Mouse (Mus musculus) neural tube, embryonic 11.5 days (tissue): Measurements from ENCODE around the gene Flnc. TPM values are rescaled to one million over a fixed set of nuclear protein-coding genes. Genes with fewer than 3 reads are reported as not detected.

Experiments used
- ATAC-seq: fragments of 200-750 bp; cut with Nextera tagmentation; 2 replicates; pipeline ENCODE4 v1.8.0; 2017; ENCODE audit warnings: moderate number of reproducible peaks, mild to moderate bottlenecking, moderate TSS enrichment, moderate library complexity; ENCODE audit not compliant: insufficient read depth, low FRiP score, low TSS enrichment
- DNase-seq: peaks from one replicate; pipeline ENCODE4 v3.0.0-alpha.2; 2015; ENCODE audit warnings: low spot score
- H3K27ac ChIP-seq: fragments of 300-500 bp; sonication (generic); 2 replicates; pipeline ENCODE4 v1.5.1; 2014; ENCODE audit warnings: low read depth, mild to moderate bottlenecking, low read length
- H3K27me3 ChIP-seq: fragments of 300-500 bp; sonication (generic); 2 replicates; pipeline ENCODE4 v1.6.1; 2014; ENCODE audit warnings: mild to moderate bottlenecking, low read length, mixed read lengths; ENCODE audit not compliant: control insufficient read depth, insufficient read depth
- H3K36me3 ChIP-seq: fragments of 300-500 bp; sonication (generic); 2 replicates; pipeline ENCODE4 v1.6.1; 2014; ENCODE audit warnings: mild to moderate bottlenecking, low read length, moderate library complexity, mixed read lengths; ENCODE audit not compliant: control insufficient read depth, insufficient read depth
- H3K4me1 ChIP-seq: fragments of 300-500 bp; sonication (generic); 2 replicates; pipeline ENCODE4 v1.6.1; 2014; ENCODE audit warnings: low read length, mixed read lengths; ENCODE audit not compliant: control insufficient read depth, insufficient read depth
- H3K4me2 ChIP-seq: fragments of 300-500 bp; sonication (generic); 2 replicates; pipeline ENCODE4 v1.6.1; 2014; ENCODE audit warnings: low read depth, mild to moderate bottlenecking, moderate library complexity
- H3K4me3 ChIP-seq: fragments of 300-500 bp; sonication (generic); 2 replicates; pipeline ENCODE4 v1.5.1; 2014; ENCODE audit warnings: low read depth, low read length
- H3K9ac ChIP-seq: fragments of 300-500 bp; sonication (generic); 2 replicates; pipeline ENCODE4 v1.6.1; 2014; ENCODE audit warnings: mild to moderate bottlenecking, low read length
- H3K9me3 ChIP-seq: fragments of 300-500 bp; sonication (generic); 2 replicates; pipeline ENCODE4 v1.6.1; 2016; ENCODE audit warnings: low read length; ENCODE audit not compliant: control insufficient read depth
- WGBS: fragments of 180-500 bp; shearing (Covaris S2); extraction: QIAGEN DNeasy Blood & Tissue Kit; methylation state at CpG from one replicate; pipeline ENCODE4 v1.1.7; 2014; 5-methylcytosine and 5-hydroxymethylcytosine counted together
- polyA plus RNA-seq: library from polyadenylated mRNA; unstranded; fragments of >200 nt; fragmentation: Nextera tagmentation; extraction: Ambion mirVana; gene quantifications from 2 replicates; pipeline ENCODE4 v1.2.1, GENCODE M21; 2014

Flnc gene
- polyA plus RNA-seq, 1 experiment from 2014 or later = 4.6 TPM

- ATAC-seq (peak; percentile 15; the same call in 1 of the 2 replicates), DNase-seq (peak; percentile 64)
- Histone ChIP-seq H3K4me1 (peaks cover 30% of the 10 kb centered on the region), H3K4me3 (peak overlapping the region; percentile 40), H3K36me3 (no peaks in the 10 kb centered on the region; the same call in 1 of the 2 replicates), H3K9ac (peak overlapping the region; percentile 2), H3K9me3 (no peaks in the 10 kb centered on the region), H3K27ac (peak overlapping the region; percentile 6), H3K4me2 (peak overlapping the region; percentile 62), H3K27me3 (peaks cover 30% of the 10 kb centered on the region)
- WGBS = 1% methylated on average over 13 of the region's 13 CpGs
These were observed 2.0 kb downstream of the Flnc start for GRCm38 (mm10) chr6:29434911-29435691.

GRCm38 (mm10) chr6:29435940-29436451, 2.9 kb downstream of the Flnc start:
- H3K9me3 ChIP-seq = no peaks in the 10 kb centered on the region
- H3K27me3 ChIP-seq = peaks cover 30% of the 10 kb centered on the region
- H3K4me3 ChIP-seq = peak overlapping the region; percentile 40; the same call in 1 of the 2 replicates
- peak; percentile 59 for DNase-seq
- peak overlapping the region; percentile 2 for H3K9ac ChIP-seq
- H3K4me1 ChIP-seq = peaks cover 30% of the 10 kb centered on the region
- ATAC-seq = peak; percentile 61
- H3K36me3 ChIP-seq = no peaks in the 10 kb centered on the region; the same call in 1 of the 2 replicates
- H3K27ac ChIP-seq = peak overlapping the region; percentile 70
- WGBS = 8% methylated on average over 6 of the region's 6 CpGs
- H3K4me2 ChIP-seq = peak overlapping the region; percentile 62

DNA sequence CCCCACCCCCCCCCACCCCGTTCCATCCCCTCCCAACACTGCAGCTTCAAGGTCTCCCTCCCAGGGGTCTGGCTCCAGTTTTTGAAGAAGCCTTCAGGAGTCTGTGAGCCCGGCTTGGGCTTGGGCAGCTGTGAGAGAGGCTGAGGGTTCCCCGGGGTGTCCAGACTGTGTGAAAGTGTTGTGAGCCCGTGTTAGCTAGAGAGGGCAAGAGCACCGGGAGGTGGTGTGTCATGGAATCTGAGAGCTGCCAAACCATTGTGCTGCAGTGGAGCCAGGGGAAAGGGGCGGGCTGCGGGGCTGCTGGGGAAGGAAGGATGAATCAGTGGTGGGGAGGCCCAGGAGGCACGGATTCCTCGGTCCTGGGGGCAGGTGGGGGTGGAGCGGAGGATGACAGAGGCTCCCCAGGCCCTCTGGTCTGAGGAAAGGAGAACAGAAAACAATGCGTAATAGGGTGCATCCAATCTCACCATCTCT, 3.4 kb downstream of the Flnc start:
- H3K9ac ChIP-seq = peak overlapping the region; percentile 29
- H3K27me3 ChIP-seq = peaks cover 30% of the 10 kb centered on the region
- peak overlapping the region; percentile 70 for H3K27ac ChIP-seq
- 7% methylated on average over 11 of the region's 11 CpGs for WGBS
- ATAC-seq (peak; percentile 15), DNase-seq (peak; percentile 29)
- H3K36me3 ChIP-seq = no peaks in the 10 kb centered on the region; the same call in 1 of the 2 replicates
- 0 out of 2 replicates have a peak overlapping the region, but pooled peaks have one; percentile 2 for H3K4me3 ChIP-seq
- peaks cover 30% of the 10 kb centered on the region for H3K4me1 ChIP-seq
- no peaks in the 10 kb centered on the region for H3K9me3 ChIP-seq
- peak overlapping the region; percentile 62 for H3K4me2 ChIP-seq

GRCm38 (mm10) chr6:29439251-29439650, 6.2 kb downstream of the Flnc start:
- no peaks in the 10 kb centered on the region; the same call in 1 of the 2 replicates for H3K36me3 ChIP-seq
- 88% methylated on average over 4 of the region's 4 CpGs for WGBS

GRCm38 (mm10) chr6:29439789-29440188, 6.7 kb downstream of the Flnc start:
- H3K4me2 ChIP-seq = no peak overlapping the region
- WGBS = 94% methylated on average over 6 of the region's 6 CpGs
- ATAC-seq (no peak), DNase-seq (no peak)
- no peaks in the 10 kb centered on the region; the same call in 1 of the 2 replicates for H3K36me3 ChIP-seq
- H3K4me1 ChIP-seq = peaks cover 20% of the 10 kb centered on the region
- no peaks in the 10 kb centered on the region for H3K9me3 ChIP-seq
- peaks cover 5% of the 10 kb centered on the region; the same call in 1 of the 2 replicates for H3K27me3 ChIP-seq
- H3K27ac ChIP-seq = no peak overlapping the region
- no peak overlapping the region for H3K9ac ChIP-seq
- no peak overlapping the region for H3K4me3 ChIP-seq

More at GRCm38 (mm10) chr6:29439251-29439650, 6.2 kb downstream of the Flnc start:
- Histone ChIP-seq H3K4me2 (no peak overlapping the region), H3K9me3 (no peaks in the 10 kb centered on the region), H3K27me3 (peaks cover 11% of the 10 kb centered on the region), H3K4me1 (peaks cover 23% of the 10 kb centered on the region), H3K27ac (no peak overlapping the region), H3K4me3 (no peak overlapping the region), H3K9ac (no peak overlapping the region)
- ATAC-seq (no peak), DNase-seq (no peak)

GRCm38 (mm10) chr6:29444773-29445172, 11.7 kb downstream of the Flnc start:
- Histone ChIP-seq H3K4me3 (no peak overlapping the region), H3K4me1 (no peaks in the 10 kb centered on the region), H3K9me3 (no peaks in the 10 kb centered on the region), H3K27ac (no peak overlapping the region), H3K4me2 (no peak overlapping the region), H3K36me3 (no peaks in the 10 kb centered on the region; the same call in 1 of the 2 replicates), H3K9ac (no peak overlapping the region), H3K27me3 (no peaks in the 10 kb centered on the region)
- 74% methylated on average over 11 of the region's 11 CpGs for WGBS
- ATAC-seq (no peak), DNase-seq (no peak)

GRCm38 (mm10) chr6:29445354-29445753, 12.3 kb downstream of the Flnc start:
- Histone ChIP-seq H3K4me1 (no peaks in the 10 kb centered on the region), H3K27me3 (no peaks in the 10 kb centered on the region), H3K9ac (no peak overlapping the region), H3K9me3 (no peaks in the 10 kb centered on the region), H3K4me3 (no peak overlapping the region), H3K36me3 (no peaks in the 10 kb centered on the region; the same call in 1 of the 2 replicates), H3K27ac (no peak overlapping the region), H3K4me2 (no peak overlapping the region)
- WGBS = 97% methylated on average over 7 of the region's 7 CpGs
- ATAC-seq (no peak), DNase-seq (no peak)

GRCm38 (mm10) chr6:29449858-29450257, 16.8 kb downstream of the Flnc start:
- Histone ChIP-seq H3K9ac (no peak overlapping the region), H3K27me3 (no peaks in the 10 kb centered on the region), H3K27ac (no peak overlapping the region), H3K9me3 (no peaks in the 10 kb centered on the region), H3K4me3 (no peak overlapping the region), H3K4me2 (no peak overlapping the region), H3K4me1 (no peaks in the 10 kb centered on the region), H3K36me3 (no peaks in the 10 kb centered on the region; the same call in 1 of the 2 replicates)
- 33% methylated on average over 4 of the region's 4 CpGs for WGBS
- no peak for DNase-seq
- ATAC-seq = no peak
